Mouse (Mus musculus): ENCODE data around the gene Kalrn.
"Not testable (repeated sequence)": the region's sequence is repeated elsewhere in the genome, so short reads cannot be mapped to it uniquely, and the experiment has no call there.

The Kalrn gene

GRCm38 (mm10) chr16:34311577-34311976 lies 261.8 kb downstream of the Kalrn start:
- CTCF ChIA-PET = no interaction called here

GRCm38 (mm10) chr16:34310363-34310762 lies 263.0 kb downstream of the Kalrn start:
- CTCF ChIA-PET = interaction anchor here (0.7 kb wide), 1 partner anchor 623 kb away, joined by 3 read pairs; no protein-coding TSS in a partner anchor

DNA sequence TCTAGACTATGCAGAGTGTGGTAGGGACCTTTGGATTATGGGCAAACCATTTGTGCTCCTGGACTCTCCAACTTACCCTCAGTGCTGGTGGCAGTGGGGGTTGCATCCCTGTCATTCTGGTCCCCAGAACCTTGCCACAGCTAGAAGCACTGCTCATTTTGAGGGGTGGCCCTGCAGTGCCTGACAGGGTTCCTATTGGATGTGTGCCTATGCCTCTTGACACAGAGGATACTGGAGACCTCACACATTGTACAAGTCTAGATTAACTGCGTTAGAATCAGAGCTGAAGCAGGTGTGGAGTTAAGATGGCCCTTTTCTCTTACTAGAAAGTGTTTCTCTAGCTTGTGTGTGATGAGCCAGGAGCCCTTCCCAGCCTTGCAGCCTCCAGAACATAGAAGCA lies 265.0 kb downstream of the Kalrn start:
- CTCF ChIA-PET = no interaction called here

- CTCF ChIA-PET = no interaction called here
Measured at GRCm38 (mm10) chr16:34307458-34307857, 265.9 kb downstream of the Kalrn start.

- CTCF ChIA-PET = no interaction called here
Measured at GRCm38 (mm10) chr16:34305586-34305985, 267.7 kb downstream of the Kalrn start.

- CTCF ChIA-PET = not testable (repeated sequence)
Measured at GRCm38 (mm10) chr16:34303818-34304217, 269.5 kb downstream of the Kalrn start.

DNA sequence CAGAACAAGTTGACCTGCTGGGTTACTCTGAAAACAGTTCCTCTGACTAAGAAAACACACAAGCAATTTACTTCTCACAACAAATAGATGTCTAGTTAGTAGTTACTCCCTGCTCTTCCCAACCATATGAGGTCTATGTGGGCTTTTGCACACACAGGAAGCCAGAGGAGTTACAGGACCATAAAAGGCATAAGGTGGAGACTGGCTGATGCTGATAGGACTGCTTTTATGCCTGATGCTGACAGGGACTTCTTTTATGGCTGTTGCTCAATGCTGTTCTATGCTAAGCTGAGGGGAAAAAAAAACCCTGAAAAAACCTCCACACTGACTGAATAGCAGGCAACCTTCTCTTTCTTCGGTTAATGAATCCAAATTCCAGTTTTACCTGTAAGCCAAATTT lies 270.8 kb downstream of the Kalrn start:
- CTCF ChIA-PET = no interaction called here

- CTCF ChIA-PET = no interaction called here
Measured at GRCm38 (mm10) chr16:34302063-34302462, 271.3 kb downstream of the Kalrn start.

DNA sequence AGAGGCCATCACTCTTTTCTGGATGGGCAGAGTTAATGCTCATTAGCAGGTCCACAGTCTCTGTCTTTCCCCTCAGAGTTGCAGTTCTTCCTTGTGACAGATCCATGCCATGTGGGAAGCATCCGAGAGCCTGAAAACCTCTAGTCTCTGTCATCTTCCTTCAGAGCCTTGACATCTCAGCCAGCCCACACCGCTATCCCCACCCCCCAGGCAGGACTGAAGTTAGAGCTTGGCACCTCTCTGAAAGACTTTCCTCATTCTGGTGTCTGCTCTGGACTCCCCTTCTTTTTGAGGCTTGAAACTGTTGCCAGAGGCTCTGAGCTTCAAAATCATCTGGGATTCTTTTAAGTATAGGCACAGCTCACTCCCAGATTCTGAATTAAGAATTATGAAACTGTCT lies 274.1 kb downstream of the Kalrn start:
- CTCF ChIA-PET = no interaction called here

DNA sequence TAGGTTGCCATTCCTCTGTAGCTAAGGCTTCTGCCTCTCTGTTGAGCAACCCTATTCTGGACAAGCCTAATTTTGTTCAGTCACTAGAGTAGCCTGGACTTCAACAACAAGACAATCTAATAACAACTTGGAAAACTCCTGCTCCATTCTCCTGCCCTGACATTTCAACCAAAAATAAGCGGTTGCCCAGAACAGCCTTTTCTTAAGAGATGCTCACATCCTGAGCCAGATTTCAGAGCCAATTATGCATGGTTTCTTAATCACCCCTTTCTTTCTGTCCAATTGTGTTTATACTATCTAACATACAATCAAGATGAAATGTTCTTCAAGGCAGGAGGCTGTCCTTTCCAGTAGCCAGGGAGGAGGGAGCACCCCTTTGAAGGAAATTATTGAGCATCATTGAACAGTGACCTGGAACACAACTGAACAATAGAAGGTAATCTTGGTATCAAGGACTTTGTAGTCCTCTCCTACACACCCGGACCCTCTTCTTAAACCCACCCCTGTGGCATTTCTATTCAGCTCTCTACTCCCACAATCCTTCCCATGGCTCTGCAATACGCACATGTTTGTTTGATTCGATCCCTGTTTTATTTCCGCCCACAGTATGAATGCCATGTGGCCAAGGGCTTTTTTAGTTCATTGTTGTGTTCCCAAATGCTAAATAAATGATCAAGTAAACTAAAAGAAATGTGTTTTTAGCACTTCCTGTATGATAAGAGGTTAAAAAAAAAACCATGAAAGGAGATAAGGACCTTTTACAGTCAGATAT lies 275.2 kb downstream of the Kalrn start:
- CTCF ChIA-PET = no interaction called here

GRCm38 (mm10) chr16:34294568-34294967 lies 278.8 kb downstream of the Kalrn start:
- CTCF ChIA-PET = no interaction called here

DNA sequence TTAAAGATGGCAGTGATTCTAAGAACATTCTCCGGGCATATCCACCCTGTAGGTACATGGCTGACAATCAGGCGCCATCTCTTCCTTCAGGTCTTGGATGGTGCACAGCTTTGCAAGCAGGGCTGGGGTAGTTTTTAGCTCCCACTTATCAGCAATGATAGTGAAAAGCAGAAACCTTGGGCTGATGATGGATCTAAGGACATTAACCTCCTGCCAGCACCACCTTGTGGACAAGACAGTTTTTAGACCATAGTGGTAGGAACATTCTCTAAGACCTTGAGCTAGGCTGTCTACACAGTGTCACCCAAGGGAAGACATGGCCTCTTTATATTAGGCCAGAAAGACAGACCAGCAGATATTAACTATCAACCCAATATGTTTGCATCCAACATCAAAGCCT lies 279.7 kb downstream of the Kalrn start:
- CTCF ChIA-PET = interaction anchor here (0.6 kb wide), 1 partner anchor 11 kb away, joined by 3 read pairs; no protein-coding TSS in a partner anchor

DNA sequence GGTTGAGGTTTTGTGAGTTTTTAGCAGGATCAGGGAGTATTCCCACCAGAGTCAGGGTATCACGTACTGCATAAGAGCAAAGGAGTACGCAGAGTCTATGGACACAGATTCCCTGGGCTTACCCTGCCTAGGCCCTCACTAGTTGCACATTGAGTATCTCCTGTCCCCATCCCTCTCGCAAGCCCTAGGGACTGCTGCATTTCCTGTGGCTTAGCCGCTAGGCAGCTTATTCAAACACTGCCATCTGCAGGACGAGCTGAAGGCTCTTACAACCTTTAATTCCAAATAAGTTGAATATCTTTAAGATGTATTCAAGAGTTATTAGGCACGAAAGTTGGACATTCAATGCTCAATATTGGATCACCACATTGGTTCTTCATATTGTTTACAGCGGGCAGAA lies 283.7 kb downstream of the Kalrn start:
- CTCF ChIA-PET = no interaction called here

GRCm38 (mm10) chr16:34282026-34282425 lies 291.3 kb downstream of the Kalrn start:
- CTCF ChIA-PET = no interaction called here

DNA sequence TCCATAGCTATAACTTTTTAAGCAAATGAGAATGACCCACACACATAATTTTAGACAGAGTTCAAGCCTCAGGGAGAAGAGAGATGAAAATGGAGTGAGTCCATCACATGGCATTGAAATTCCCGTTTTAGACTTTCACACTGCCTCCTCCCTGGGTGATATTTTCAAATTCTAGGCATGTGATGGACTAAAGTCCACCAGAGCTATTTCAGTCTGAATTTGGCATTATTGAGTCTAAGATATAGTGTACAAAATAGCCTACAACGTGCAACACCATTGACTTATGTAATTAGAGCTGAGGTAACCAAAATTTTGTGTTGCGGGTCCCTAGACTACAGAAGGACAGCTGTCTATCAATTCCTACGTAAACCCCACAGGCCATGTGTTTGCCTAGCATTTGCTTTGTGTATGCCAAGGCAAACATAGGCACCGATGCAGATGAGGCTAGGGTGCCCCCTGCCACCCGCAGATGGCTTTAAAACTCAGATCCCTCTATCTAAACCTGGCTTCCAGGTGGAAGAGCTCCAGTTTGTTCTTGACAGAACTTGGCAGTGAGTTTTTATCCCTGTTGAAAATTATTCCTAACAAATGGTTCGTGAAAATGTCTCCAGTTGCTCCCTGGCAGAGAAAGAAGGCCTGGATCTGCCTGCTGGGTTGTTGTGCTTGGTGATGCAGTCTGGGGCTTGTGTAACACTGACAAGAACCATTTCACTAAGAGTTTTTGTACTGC lies 293.5 kb downstream of the Kalrn start:
- CTCF ChIA-PET = no interaction called here

DNA sequence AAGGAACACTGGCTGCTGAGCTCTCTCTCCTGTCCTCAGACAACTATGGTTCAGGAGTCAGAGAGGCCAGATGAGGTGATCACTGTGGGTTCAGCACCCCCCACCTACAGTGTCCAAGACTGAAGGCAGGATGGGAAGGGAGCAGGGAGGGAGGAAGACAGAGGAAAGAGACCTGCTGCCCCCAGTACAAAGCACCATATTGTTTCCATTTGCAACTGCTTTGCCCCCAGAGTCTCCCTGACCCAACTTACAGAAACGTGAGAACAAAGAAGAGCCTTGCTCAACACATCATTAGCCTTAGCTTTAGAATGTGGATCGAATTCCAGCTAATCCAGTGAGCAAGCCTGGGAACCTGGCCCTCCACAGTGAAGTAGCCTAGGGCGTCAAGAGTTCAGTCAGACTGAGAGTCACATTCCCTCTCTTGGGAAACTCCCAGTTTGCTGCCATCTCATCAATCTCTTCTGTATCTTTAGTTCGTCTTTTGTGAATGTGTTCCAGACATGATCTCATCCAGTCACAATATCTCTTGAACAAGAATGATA lies 295.0 kb downstream of the Kalrn start:
- CTCF ChIA-PET = no interaction called here

DNA sequence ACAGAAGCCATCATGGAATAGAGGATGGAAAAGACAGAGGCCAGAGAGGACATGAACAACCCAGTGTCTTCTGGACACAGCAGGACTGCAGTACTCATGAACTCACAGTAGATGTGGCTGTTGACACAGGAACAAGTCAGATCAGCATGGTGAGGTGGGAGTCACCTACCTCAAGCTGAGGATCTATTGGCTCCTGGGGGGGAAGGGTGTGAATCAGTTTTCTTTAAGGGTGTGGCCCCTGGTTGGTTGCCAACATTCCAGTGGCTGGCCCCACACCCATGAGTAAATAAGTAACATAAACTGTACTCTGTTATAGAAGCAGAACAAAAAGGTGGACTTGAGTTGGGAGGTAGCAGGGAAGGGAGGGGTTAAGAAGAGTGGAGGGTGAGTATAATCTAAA lies 298.7 kb downstream of the Kalrn start:
- CTCF ChIA-PET = no interaction called here

GRCm38 (mm10) chr16:34271476-34271875 lies 301.9 kb downstream of the Kalrn start:
- CTCF ChIA-PET = no interaction called here

- CTCF ChIA-PET = no interaction called here
Measured at GRCm38 (mm10) chr16:34270681-34271080, 302.7 kb downstream of the Kalrn start.

GRCm38 (mm10) chr16:34269642-34270041 lies 303.7 kb downstream of the Kalrn start:
- CTCF ChIA-PET = no interaction called here

- CTCF ChIA-PET = no interaction called here
Measured at GRCm38 (mm10) chr16:34267751-34268150, 305.6 kb downstream of the Kalrn start.

GRCm38 (mm10) chr16:34264671-34265070 lies 308.7 kb downstream of the Kalrn start:
- CTCF ChIA-PET = no interaction called here

GRCm38 (mm10) chr16:34262731-34263460 lies 310.4 kb downstream of the Kalrn start:
- CTCF ChIA-PET = no interaction called here

All from spleen, embryonic (tissue).